Mouse (Mus musculus) gastrocnemius, adult 8-10 months (tissue): ENCODE results near the gene Pomgnt1. TPM values are rescaled to one million over a fixed set of nuclear protein-coding genes. Genes with fewer than 3 reads are reported as not detected.

Experiments used
- DNase-seq, 2 experiments: peaks; one replicate each; pipeline ENCODE4 v3.0.0; 2022; ENCODE audit warnings: low spot score in 2 of 2
- total RNA-seq, 4 experiments: library from RNA; stranded (reverse); gene quantifications; 2 replicates each; pipeline ENCODE4 v1.2.4; 2022

Pomgnt1 gene
- total RNA-seq, 4 experiments from 2014 or later = 50.0 to 51.9 (median 50.8) TPM

DNA sequence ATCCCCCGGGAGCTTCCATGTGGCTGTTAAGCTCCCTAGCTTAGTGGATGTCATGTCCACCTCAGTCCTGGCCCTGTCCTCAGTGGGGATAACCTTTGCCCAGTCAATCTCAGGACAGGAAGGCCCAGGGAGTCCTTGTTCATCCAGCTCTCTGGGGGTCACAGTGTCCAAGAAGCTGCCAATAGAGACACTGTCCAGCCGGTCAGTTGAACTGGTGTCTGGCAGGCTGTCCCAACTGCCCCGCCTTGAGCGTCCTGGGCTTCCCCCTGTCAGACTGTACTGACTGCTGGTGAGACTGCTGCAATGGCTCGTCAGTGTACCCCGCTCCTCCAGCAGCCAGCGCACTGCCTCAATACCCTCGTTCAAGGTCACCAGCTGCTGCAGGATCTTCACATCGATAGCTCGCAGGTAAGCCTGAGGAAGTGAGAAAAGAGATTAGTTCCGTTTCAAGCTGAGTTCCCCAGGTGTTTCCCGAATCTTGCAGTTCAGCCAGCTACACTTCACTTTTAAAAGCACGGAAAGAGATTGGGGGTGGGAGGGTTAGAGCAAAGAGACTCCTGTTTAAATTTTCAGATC, 13.9 kb downstream of the Pomgnt1 start:
- no peak for DNase-seq

DNA sequence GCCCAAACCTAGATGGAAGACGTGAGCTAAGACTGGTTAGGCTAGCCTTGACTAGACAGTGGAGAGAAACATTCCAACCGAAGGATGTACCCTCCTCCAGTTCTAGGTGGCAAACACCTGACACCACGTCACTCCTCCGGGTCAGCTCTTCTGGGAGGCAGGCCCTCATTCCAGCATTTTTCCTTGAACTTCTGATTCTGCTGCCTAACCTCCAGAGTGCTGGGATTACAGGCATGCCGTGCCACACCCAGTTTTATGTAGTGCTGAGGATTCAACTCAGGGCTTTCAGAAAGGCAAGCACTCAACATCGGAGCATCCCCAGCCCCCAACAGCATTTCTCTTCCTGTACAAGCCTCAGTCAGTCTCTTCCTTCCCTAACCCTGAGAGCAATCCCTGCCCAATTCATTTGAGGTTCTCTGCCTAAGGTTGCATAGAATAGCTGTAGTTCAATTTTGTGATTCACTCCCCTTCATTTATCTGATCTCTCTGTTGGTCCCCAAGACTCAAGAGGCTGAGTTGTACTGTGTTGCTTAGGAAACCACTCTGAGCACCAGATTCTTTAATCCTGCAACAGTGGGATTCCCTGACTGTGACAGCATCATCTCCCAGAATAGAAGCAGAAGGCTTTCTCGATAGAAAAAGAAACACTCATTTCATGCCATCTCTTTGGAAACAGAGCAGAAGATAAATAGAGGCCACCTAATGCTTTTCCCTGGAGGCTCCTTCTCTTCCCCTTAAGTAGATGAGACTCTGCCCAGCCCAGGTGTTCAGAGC, 17.3 kb downstream of the Pomgnt1 start:
- no peak for DNase-seq

DNA sequence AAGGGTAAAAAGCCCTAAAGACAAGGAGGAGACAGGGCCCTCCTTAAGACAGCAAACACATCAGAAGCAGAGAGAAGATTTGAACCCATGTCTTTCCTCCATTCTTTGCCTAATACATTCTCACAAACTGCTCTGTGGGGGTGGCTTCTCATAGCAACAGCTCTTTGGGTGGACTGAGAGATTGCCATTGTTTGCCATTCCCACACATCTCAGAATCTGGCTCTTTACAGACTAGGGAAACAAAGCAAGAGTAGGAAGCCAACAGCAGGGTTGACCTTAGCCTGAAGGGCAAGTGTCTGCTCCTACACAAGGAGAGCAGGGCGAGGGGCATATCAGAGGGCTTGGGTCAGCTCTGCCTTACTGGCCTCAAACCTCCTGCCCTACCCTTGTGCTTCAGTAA, 18.1 kb downstream of the Pomgnt1 start:
- DNase-seq = no peak

DNA sequence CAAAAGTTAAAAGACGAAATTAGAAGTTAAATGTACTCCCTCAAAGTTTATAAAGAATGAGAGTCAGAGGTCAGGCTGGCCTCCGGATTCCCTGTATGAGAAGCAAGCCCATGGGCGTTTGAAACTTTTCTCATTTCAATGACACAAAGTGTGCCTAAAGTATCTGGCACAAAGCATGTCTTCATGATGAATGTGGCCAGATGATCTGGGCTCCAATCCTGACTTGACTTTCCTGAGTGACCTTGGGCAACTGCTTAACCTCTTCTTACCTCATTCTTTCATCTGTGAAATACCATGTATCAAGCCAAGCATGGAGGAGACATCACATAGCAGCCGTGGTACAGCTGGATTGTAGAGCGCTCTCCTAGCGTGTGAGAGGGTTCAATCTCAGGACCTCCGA, 18.6 kb downstream of the Pomgnt1 start:
- no peak for DNase-seq

DNA sequence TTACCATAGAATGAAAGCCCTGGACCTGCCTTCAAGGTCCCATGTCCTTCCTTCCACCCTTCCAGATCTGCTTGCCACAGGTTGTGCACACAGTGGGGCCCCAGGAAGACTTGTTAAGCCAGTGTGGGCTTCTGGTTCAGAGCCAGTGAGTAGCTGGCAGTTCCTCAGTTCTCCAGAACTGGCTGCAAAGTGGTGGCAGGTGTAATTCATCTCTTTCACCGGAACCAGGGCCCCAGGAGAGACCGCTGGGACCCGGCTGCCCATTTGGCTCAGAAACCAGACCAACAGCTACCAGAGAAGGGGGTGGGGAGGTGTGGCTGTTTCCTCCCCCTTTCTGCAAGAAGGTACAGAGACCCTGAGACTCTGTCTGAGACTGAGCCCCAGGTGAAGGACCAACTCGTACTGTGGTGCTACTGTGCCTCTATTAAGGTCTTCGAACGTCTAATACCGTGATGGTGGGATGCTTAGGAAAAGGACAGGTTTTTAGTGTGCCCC, 19.7 kb downstream of the Pomgnt1 start:
- DNase-seq = peak; percentile 9 to 19

DNA sequence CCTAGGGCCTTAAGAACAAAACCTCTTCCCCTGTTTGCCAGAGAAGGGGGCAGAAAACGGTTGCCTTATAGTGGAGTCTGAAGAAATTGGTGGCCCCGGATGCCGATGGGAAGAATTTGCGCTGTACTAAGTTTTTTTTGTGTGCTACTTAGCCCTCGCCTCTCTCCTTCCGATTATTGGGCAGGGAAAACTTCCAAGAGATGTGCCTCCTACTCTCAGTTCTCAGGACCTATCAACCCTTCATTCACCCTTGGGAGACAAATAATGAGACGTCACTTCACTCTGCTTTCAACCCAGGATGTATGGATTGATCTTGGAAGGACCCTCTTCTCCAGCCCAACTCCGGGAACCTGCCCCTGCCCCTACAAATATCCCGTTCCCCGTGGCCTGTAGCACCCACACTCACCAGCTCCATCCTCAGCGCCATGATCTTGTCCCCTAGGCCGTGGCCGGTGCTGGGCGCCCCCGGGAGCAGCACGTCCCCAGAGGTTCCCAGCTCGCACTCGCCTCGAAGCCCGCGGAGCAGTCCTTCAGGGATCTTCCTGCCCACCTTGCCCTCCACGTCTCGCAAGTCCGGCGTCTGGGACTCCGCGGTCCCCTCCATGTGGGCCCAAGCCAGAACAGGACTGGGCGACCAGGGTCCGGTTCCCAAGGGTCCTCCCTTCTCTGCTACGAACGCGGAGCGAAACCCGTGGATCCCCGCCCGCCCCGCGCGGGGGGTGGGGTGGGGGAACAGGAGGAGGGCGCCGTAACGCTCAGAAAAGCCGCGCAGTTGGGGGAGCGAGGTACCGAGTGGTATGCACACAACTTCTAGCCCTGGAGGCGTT, 20.5 kb downstream of the Pomgnt1 start:
- peak; percentile 50 to 53 for DNase-seq

DNA sequence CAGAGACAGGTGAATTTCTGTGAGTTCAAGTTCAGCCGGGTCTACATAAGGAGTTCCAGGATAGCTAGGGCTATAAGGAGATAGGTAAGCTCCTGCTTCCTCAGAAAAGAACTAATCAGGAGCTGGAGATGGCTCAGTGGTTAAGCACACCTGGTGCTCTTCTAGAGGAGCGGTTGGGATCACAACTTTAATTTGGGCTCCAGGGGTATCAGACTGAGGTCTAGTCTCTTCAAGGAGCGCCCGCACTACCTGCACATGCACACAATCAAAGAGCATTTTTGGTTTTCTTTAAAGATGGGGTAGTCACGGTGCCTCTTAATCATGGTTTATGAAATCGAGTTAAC, 26.1 kb downstream of the Pomgnt1 start:
- DNase-seq = no peak

DNA sequence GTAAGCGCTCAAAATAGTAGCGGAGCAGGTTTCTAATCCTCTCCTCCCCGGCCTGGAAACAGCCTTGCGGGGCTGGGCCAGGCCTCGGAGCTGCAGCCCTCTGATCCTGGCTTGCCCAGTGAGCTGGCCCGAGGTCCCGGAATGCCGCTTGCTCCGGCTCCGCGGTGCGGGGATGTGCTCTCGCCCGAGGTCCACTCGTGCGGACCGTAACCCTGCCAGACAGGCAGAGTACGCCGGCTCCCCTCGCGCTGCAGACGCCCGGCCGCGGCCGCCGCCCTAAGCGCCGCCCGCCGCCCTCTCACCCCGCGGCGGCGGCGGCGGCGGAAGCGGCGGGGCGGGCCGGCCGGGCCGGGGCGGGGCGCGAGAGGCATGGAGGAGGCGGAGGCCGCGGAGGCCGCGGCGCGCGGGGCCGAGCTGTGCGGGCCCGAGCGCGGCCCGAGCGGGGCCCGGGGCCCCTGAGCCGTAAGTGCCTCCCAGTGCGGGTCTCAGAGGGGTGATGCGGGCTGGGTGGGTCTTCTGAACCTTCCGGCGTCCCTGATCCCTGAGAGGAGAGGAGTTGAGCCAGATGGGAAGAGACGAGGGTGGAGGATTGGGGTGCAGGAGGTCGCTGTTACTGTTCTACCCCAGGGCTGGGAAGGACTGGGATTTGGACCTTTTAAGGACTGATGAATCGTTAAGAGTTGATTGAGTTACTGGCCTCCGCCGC, 26.7 kb downstream of the Pomgnt1 start:
- DNase-seq = peak; percentile 17 to 40

DNA sequence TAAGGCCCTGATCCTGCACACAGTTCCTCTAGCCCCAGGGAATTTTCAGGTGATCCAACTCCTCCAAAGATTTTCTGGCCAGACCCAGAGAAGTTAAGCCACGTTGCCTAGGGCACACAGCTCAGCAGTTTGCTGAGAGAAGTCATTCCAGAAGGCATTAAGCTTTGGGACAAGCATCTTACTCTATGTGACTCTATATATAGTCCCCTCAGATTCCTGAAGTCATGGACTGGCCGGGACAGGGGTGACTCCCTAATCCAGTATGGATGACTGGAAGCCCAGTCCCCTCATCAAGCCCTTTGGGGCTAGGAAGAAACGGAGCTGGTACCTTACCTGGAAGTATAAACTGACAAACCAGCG, 27.2 kb downstream of the Pomgnt1 start:
- no peak for DNase-seq

DNA sequence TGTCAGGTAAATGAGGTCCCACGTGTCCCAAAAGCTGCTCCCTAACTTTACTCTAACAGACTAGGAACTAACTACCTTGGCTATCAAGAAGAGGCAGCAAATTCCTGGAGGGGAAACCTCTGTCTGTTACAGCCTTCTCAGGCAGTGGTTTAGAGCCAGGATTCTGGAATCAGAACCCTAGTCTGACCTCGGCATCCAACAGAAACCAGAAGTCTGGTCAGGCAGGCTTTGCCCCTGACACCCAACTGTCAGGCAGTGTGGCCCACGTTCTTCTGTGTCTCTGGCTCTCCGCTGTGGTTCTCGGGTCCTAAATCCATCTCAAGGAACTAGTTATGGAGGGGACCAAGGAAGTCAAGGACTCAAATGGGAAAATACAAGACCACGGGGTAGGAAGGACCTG, 27.6 kb downstream of the Pomgnt1 start, which contains the start of gene Lurap1:
Lurap1 (minus strand) TSS at position 101 of the 400 bp plus-strand sequence.
- no peak for DNase-seq

DNA sequence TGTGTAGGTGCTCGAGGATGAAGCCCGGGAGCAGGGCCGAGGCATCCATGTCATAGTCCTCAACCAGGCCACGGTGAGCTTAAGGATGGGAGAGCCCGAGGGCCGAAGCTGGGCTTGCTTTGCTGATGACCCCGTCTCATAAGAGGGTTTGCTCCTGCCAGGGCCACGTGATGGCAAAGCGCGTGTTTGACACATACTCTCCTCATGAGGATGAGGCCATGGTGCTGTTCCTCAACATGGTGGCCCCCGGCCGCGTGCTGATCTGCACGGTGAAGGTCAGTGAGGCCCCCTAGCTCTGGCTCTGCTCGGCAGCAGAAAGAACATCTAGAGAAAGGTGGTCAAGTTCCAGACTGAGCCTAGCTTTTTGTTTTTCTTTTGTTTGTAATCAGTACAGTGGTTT, 29.1 kb downstream of the Pomgnt1 start:
- DNase-seq = no peak

DNA sequence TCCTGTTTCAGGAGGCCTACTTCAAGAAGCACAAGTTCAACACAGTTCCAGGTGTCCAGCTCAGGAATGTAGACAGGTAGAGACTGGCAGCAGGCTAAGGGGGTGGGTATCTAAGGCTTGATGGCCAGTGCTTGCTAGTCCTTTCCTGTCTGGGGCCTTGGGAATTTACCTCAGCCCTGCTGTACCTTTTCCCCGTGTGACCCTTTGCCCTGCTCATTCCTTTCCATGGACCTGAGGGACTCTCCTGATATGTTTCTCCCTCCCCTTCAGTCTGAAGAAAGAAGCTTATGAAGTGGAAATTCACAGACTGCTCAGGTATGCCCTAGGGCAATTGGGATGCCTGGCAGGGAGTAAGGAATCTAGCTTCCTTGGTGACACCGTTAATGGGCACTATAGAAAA, 34.2 kb downstream of the Pomgnt1 start:
- DNase-seq = no peak

DNA sequence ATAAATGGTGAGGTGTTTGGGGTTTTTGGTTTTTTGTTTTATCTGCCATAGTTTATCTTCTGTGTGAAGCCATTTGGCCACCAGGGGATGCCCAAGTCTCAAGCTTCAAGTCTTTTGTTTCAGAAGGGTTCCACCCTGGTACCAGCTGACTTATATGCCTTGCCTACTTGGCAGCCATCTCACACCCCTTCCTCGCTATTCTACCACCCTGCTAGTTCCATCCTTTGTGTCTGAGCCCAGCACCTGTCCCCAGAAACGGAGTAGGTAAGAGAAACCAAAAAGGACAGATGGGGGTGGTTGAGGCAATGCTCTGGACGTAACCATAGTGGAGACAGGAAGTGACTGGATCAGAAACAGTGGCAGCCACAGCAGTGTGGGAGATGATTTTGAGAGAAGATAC, 36.3 kb downstream of the Pomgnt1 start:
- DNase-seq = no peak

DNA sequence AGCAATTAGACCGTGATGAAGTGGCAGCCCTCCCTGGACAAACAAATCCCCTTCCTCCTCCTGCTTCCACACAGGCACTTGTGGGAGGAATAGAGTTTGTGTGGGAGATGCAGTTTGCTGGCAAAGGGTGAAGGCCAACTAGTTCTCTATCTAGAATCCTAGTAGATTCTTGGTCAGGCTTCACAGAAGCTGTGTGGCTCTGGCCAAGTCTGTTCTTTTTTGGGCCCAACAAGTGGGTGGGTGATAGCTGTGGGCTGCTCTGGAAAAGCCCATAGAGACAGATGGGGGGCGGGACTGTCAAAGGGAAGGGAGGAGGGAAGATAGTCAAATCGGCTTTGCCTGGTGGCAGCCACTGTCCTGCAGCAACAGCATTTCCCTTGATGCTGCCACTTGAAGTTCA, 37.1 kb downstream of the Pomgnt1 start:
- no peak for DNase-seq

DNA sequence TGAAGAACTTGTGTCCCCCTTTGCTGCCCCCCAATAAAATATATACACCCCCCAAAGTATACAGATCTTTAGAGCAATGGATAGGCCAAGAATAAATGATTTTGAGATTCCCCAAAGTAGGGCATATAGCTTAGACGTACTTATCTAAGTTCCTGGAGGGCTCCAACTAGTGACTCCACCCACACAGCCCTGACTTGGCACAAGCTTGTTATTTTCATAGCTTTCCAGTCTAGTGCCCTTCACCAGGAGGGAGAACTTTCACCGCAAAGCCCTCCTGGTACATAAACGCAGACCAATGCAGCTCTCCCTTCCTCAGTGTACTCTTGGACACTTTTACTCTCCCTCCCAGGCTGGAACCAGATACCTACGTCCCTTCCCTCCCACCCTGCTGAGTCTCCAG, 38.5 kb downstream of the Pomgnt1 start:
- DNase-seq = no peak

DNA sequence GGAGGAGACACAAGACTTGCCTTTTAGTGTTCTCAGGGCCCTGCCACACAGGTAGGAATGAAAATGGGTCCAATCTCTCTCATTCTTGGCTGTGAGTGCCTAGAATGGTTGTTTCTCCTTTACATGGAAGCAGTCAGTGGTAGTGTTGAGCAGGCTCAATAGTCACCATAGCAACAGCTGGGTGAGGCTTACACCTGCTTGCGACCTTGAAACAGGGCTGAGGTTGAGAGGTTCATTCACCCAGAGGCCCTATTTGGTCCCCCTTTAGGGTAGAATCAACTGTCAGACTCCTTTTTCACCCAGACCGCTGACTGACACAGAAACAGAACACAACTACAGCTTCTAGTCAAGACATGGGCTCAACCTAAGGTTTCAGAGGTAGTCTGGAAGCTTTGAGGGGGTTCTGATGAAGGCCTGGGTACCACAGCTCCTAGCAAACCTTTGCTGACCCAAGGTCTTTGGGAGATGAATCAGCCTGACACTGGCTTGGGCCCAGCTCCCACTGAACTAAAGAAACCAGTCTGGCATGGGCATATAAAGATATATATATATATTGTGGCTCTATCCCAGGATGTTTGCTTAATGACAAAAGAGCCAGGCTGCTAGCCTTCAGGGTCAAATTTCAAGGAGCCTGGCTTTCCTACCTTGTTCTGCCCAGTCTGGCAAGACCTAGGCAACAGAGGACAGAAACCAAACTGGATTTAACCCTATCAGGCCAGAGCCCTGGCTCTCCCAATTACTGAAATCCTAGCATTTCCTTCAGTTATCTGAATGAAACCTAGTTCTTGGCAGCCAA, 41.3 kb downstream of the Pomgnt1 start:
- no peak for DNase-seq

DNA sequence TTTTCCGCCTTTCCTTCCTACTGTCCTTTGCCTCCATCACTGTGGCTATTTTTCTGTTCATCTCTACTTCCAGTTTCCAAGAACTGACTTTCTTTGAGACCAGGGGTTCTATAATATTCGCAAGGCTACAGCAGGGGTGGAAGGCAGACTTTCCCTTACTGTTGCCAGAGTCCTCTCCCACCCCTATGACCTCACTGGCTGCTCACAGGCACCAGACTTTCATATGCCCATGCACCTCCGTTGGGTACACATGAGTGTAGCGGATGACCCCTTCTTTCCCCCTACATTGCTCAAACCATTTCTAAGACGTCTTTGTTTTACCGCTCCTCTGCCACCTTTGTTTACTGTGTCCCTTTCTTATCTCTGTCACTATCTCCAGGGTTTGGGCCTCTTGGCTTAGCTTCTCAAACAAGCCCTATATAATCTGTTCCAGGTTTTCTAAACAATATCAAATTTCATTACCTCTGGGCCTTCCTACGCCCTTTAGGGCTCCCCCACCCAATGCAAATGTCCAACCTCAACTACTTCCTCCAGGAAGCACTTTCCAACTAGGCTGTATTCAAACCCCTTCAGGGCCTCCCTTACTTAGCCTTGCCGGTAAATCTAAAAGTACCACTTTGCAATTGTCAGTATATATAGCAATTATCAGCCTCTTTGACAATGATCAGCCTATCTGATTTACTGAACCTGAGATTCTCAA, 42.2 kb downstream of the Pomgnt1 start:
- DNase-seq = no peak

DNA sequence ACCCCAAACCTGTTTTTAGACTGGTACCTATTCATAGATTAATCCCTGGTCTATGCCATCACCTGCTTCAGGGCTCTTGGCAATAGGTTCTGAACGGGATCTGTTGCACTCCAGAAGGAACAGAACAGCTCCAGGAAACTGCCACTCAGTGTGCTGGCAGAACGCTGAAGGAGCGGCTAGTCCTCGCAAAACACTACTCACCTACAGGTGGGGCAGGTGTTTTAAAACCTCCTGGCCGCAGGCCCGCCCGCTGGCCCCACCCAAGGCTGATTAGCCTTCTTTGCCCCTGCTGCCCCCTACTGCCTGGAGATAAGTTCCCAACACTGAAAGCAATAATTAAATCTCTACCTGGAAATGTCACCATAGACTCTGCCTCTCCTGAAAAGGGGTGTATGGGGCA, 43.8 kb downstream of the Pomgnt1 start, which contains the start of gene Tspan1:
Tspan1 (minus strand) TSS at position 198 of the 400 bp plus-strand sequence.
- DNase-seq = no peak

DNA sequence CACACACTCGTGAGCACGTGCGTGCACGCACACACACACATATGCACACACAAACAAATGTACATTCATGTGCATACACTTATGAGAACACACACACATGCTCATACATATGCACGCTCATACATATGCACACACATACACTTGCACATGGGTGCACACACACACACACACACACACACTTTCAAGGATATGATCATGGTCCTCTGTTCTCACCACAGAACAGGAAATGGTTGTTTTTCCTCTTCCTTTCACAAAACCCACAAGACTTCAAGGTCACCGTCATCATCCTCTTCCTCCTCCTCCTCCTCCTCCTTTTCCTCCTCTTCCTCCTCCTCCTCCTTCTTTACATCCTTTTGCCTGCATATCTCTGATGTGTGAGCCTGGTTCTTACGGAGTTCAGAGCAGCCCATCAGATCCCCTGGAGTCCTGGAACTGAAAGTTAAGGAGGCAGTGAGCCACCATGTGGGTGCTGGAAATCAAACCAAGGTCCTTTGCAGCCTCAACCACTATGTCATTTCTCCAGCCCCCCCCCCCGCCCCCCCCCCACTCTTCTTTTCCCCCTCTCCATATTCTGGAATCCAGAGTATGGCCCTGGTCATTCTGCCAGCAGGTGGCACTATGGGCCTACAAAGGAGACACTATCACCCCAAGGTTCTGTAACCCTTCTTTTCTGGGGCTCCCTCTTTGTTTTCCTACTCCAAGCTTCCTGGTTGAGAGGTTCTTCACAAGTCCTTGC, 45.1 kb downstream of the Pomgnt1 start:
- DNase-seq = peak in 1 of 2 experiments; percentile 44

DNA sequence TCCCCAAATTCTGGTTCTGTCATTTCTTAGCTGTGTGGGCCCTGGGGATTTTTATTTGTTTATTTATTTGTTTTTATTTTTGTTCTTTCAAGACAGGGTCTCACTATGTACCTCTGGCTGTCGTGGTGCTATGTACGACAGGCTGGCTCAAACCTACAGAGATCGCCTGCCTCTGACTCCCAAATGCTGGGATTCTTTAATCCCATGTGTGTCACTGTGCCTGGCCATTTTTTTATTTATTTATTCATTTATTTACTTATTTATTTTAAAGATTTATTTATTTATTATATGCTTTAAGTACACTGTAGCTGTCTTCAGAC, 45.7 kb downstream of the Pomgnt1 start:
- no peak for DNase-seq
